34 mouse cellular contexts compared by ENCODE assay signal in genomic region chr10:93595831-93596230, GRCm38 (mm10). TPM values are rescaled to one million over a fixed set of nuclear protein-coding genes. Genes with fewer than 3 reads are reported as not detected.
DNase-seq lines count a peak whose midpoint lies in the region; ATAC-seq and TF ChIP-seq lines count a peak whose summit lies in the region.
"Had no signal": no experiment of that assay in that cellular context is flagged by ENCODE, and none has a peak within 500 bp of the region (broad histone marks: within the 10 kb centered on the region; RNA-seq: fewer than 3 reads in every experiment).

No protein-coding gene starts in this region.

- WGBS in midbrain, embryonic 15.5 days: 75% methylated on average over 4 of the region's 4 CpGs
- 59% methylated on average over 4 of the region's 4 CpGs for WGBS in heart, adult 2 months

- peaks cover 4% of the 10 kb centered on the region; the same call in 1 of the 2 replicates for H3K4me1 ChIP-seq in midbrain, embryonic 15.5 days
- H3K4me1 ChIP-seq in heart, adult 2 months (ENCODE audit: control insufficient read depth, insufficient read depth, low read length): no peaks in the 10 kb centered on the region
- H3K4me1 ChIP-seq: embryonic facial prominence, embryonic 13.5 days; hindbrain, embryonic 15.5 days; limb, embryonic 15.5 days had no signal

- TF ChIP-seq EP300 in heart, adult 2 months (IDR thresholded peaks at IDR 0.05; ENCODE audit: insufficient read depth, low read depth, low read length): no peak

- no peaks in the 10 kb centered on the region for H3K36me3 ChIP-seq in myocyte (ENCODE audit: control insufficient read depth, insufficient read depth)
- no peaks in the 10 kb centered on the region for H3K36me3 ChIP-seq in midbrain, embryonic 15.5 days (replicated peaks)
- no peaks in the 10 kb centered on the region for H3K36me3 ChIP-seq in heart, adult 2 months (ENCODE audit: control insufficient read depth, insufficient read depth, low read length)
- H3K36me3 ChIP-seq: embryonic facial prominence, embryonic 13.5 days; G1E; heart, embryonic 15.5 days; hindbrain, embryonic 15.5 days; limb, embryonic 15.5 days; lung, embryonic 15.5 days; midbrain, embryonic 12.5 days had no signal

- no peak overlapping the region for H3K9ac ChIP-seq in midbrain, embryonic 15.5 days
- no peak overlapping the region for H3K9ac ChIP-seq in heart, adult 2 months (ENCODE audit: low read depth, low read length)
- H3K9ac ChIP-seq: embryonic facial prominence, embryonic 13.5 days; heart, embryonic 15.5 days; hindbrain, embryonic 15.5 days; limb, embryonic 15.5 days; liver, embryonic 14.5 days; lung, embryonic 15.5 days; midbrain, embryonic 12.5 days had no signal

- no peak overlapping the region for H3K27ac ChIP-seq in midbrain, embryonic 15.5 days
- no peak overlapping the region for H3K27ac ChIP-seq in heart, adult 2 months
- H3K27ac ChIP-seq: embryonic facial prominence, embryonic 13.5 days; heart, embryonic 15.5 days; hindbrain, embryonic 15.5 days; limb, embryonic 15.5 days; liver, embryonic 14.5 days; lung, embryonic 15.5 days; midbrain, embryonic 12.5 days had no signal

- peak; percentile 85 for DNase-seq in heart, adult 11 months
- no peak for DNase-seq in heart, postnatal 36 days
- peak; percentile 12 for DNase-seq in ovary, postnatal 36 days (ENCODE audit: low spot score)
- DNase-seq in ovary, postnatal 14 days (ENCODE audit: low spot score): no peak
- peak; percentile 55 for DNase-seq in adrenal gland, adult 8-10 months
- DNase-seq in heart, adult 2 months: no peak
- DNase-seq: cerebellum, adult 8-10 months; cerebellum, postnatal 36 days; embryo, embryonic 11 days; gastrocnemius, postnatal 10 days; kidney, adult 8-10 months; kidney, postnatal 10 days; left cerebral cortex, postnatal 4 days; right cerebral cortex, postnatal 25 days; thymus, postnatal 25 days had no signal

- no peak overlapping the region for H3K4me3 ChIP-seq in myocyte
- H3K4me3 ChIP-seq in midbrain, embryonic 15.5 days: no peak overlapping the region
- H3K4me3 ChIP-seq in heart, adult 2 months: no peak overlapping the region
- H3K4me3 ChIP-seq: embryonic facial prominence, embryonic 13.5 days; erythroblast, embryonic 14.5 days; heart, embryonic 15.5 days; hindbrain, embryonic 15.5 days; limb, embryonic 15.5 days; lung, embryonic 15.5 days; midbrain, embryonic 12.5 days had no signal

- H3ac ChIP-seq in myocyte (ENCODE audit: control insufficient read depth, insufficient read length): no peak overlapping the region

- intact Hi-C loops in heart, postnatal 36 days (cut with DNase I): loop anchor here (10.0 kb wide), 1 partner anchor 519 kb away; no protein-coding TSS in a partner anchor
- intact Hi-C loops in heart, adult 2 months (cut with DNase I): loop anchor here (2.0 kb wide), 1 partner anchor 217 kb away; no protein-coding TSS in a partner anchor

- no peaks in the 10 kb centered on the region for H3K27me3 ChIP-seq in myocyte (ENCODE audit: control insufficient read depth, insufficient read depth, insufficient read length)
- no peaks in the 10 kb centered on the region for H3K27me3 ChIP-seq in midbrain, embryonic 15.5 days (replicated peaks)
- no peaks in the 10 kb centered on the region for H3K27me3 ChIP-seq in heart, adult 2 months (ENCODE audit: control insufficient read depth, insufficient read depth, low read length)
- H3K27me3 ChIP-seq: embryonic facial prominence, embryonic 13.5 days; lung, embryonic 15.5 days had no signal

- no peaks in the 10 kb centered on the region for H3K79me2 ChIP-seq in myocyte (ENCODE audit: control insufficient read depth, insufficient read depth)
- H3K79me2 ChIP-seq in heart, adult 2 months (replicated peaks; ENCODE audit: control insufficient read depth, insufficient read depth, low read length): no peaks in the 10 kb centered on the region

- H3K9me3 ChIP-seq in midbrain, embryonic 15.5 days: no peaks in the 10 kb centered on the region
- H3K9me3 ChIP-seq: embryonic facial prominence, embryonic 13.5 days; G1E; heart, embryonic 15.5 days; hindbrain, embryonic 15.5 days; limb, embryonic 15.5 days; lung, embryonic 15.5 days; midbrain, embryonic 12.5 days had no signal

- ATAC-seq in midbrain, embryonic 15.5 days (replicated peaks): no peak
- ATAC-seq: forebrain, embryonic 14.5 days had no signal

- no peak for TF ChIP-seq CTCF in heart, adult 2 months (IDR thresholded peaks at IDR 0.05)

- no peak for TF ChIP-seq POLR2A in myocyte (IDR thresholded peaks at IDR 0.05; ENCODE audit: insufficient read length, low read depth)
- TF ChIP-seq POLR2A in heart, adult 2 months (IDR thresholded peaks at IDR 0.05; ENCODE audit: insufficient read depth, low read depth, low read length): no peak

- no peak overlapping the region for H3K4me2 ChIP-seq in myocyte (ENCODE audit: low read depth)
- no peak overlapping the region for H3K4me2 ChIP-seq in midbrain, embryonic 15.5 days
- H3K4me2 ChIP-seq: embryonic facial prominence, embryonic 13.5 days; heart, embryonic 15.5 days; hindbrain, embryonic 15.5 days; limb, embryonic 15.5 days; lung, embryonic 15.5 days; midbrain, embryonic 12.5 days had no signal

TF ChIP-seq in myocyte, 11 proteins besides CTCF, POLR2A, EP300 and RAD21:
- no peak for TF ChIP-seq MAX (IDR thresholded peaks at IDR 0.05; ENCODE audit: low read depth)
- no peak for TF ChIP-seq CEBPB (IDR thresholded peaks at IDR 0.05; ENCODE audit: insufficient read depth, poor library complexity, severe bottlenecking)
- TF ChIP-seq MYOD1 (IDR thresholded peaks at IDR 0.05; ENCODE audit: control insufficient read depth in 1 of 3, insufficient read length in 2 of 3, low read depth in 2 of 3): peak in 2 of 3 experiments; percentile 37 to 60
- no peak for TF ChIP-seq POLR2AphosphoS2 (IDR thresholded peaks at IDR 0.05; ENCODE audit: insufficient read length, low read depth)
- peak in 2 of 3 experiments; percentile 26 to 76 for TF ChIP-seq MYOG (IDR thresholded peaks at IDR 0.05; ENCODE audit: control insufficient read depth in 1 of 3, insufficient read depth in 1 of 3, insufficient read length in 2 of 3, low read depth in 2 of 3)

RNA-seq across cellular contexts. Expression of gene Snrpf, which starts 6.3 kb away (rescaled TPM):
- total RNA-seq in heart, postnatal 36 days (2021): 10 to 100 TPM in 1 of 2 experiments, 1 to 10 TPM in 1; 7.4 to 11.5 TPM
- 10 to 100 TPM; 11.0 to 20.5 (median 13.2) TPM for total RNA-seq in adrenal gland, adult 8-10 months (2022)
- 156 TPM for polyA plus RNA-seq in myocyte (2012; fragmentation: generic; extraction: Trizol)
- polyA plus RNA-seq in midbrain, embryonic 15.5 days (2015; fragmentation: Nextera tagmentation; extraction: Ambion mirVana): 59.1 and 60.3 TPM in 2 replicates
- 10 to 100 TPM in 1 of 2 experiments, 1 to 10 TPM in 1; 9.6 to 11.3 TPM for total RNA-seq in heart, adult 2 months (2021)
- 17.7 and 20.5 TPM in 2 replicates for polyA plus RNA-seq in heart, adult 2 months (2012; rRNA removed)

RNA-seq across cellular contexts. Expression of gene Ntn4, which starts 44.6 kb away (rescaled TPM):
- 10 to 100 TPM; 12.5 to 13.7 TPM for total RNA-seq in heart, postnatal 36 days (2021)
- total RNA-seq in adrenal gland, adult 8-10 months (2022): 10 to 100 TPM; 20.1 to 30.3 (median 26.3) TPM
- 3.0 TPM for polyA plus RNA-seq in myocyte (2012; fragmentation: generic; extraction: Trizol)
- 1.2 and 1.8 TPM in 2 replicates for polyA plus RNA-seq in midbrain, embryonic 15.5 days (2015; fragmentation: Nextera tagmentation; extraction: Ambion mirVana)
- total RNA-seq in heart, adult 2 months (2021): 10 to 100 TPM; 14.0 to 14.9 TPM
- polyA plus RNA-seq in heart, adult 2 months (2012; rRNA removed): 7.4 and 11.5 TPM in 2 replicates
- polyA plus RNA-seq: erythroblast, embryonic 14.5 days; G1E had no signal

RNA-seq across cellular contexts. Expression of gene Ccdc38, which starts 55.4 kb away (rescaled TPM):
- not detected for total RNA-seq in heart, postnatal 36 days (2021)
- total RNA-seq in adrenal gland, adult 8-10 months (2022): under 1 TPM in 1 of 4 experiments, not detected in 3; 0.10 TPM
- polyA plus RNA-seq in myocyte (2012; fragmentation: generic; extraction: Trizol): 0.05 TPM
- polyA plus RNA-seq in midbrain, embryonic 15.5 days (2015; fragmentation: Nextera tagmentation; extraction: Ambion mirVana): 0.30 and 0.33 TPM in 2 replicates
- not detected for total RNA-seq in heart, adult 2 months (2021)
- not detected in 2 replicates for polyA plus RNA-seq in heart, adult 2 months (2012; rRNA removed)
- total RNA-seq: heart, adult 8-10 months; hematopoietic stem cell, adult 5-6 weeks; layer of hippocampus, adult 18-20 months; layer of hippocampus, postnatal 14 days; left cerebral cortex, adult 8-10 months; left cerebral cortex, postnatal 4 days had no signal
- polyA plus RNA-seq: erythroblast, embryonic 14.5 days; G1E had no signal

RNA-seq across cellular contexts. Expression of gene Amdhd1, which starts 56.0 kb away (rescaled TPM):
- not detected for total RNA-seq in heart, postnatal 36 days (2021)
- total RNA-seq in adrenal gland, adult 8-10 months (2022): under 1 TPM in 1 of 4 experiments, not detected in 3; 0.12 TPM
- polyA plus RNA-seq in myocyte (2012; fragmentation: generic; extraction: Trizol): 0.14 TPM
- polyA plus RNA-seq in midbrain, embryonic 15.5 days (2015; fragmentation: Nextera tagmentation; extraction: Ambion mirVana): 0.06 and 0.11 TPM in 2 replicates
- not detected for total RNA-seq in heart, adult 2 months (2021)
- polyA plus RNA-seq in heart, adult 2 months (2012; rRNA removed): 0.06 and 0.12 TPM in 2 replicates
- total RNA-seq: G1E; heart, adult 8-10 months; hematopoietic stem cell, adult 5-6 weeks; megakaryocyte, adult 5-6 weeks had no signal
- polyA plus RNA-seq: G1E; midbrain, embryonic 12.5 days; neural tube, embryonic 14.5 days had no signal

Comparison
In these comparisons a context has a peak if more than half of its experiments do, and no peak if none do; other contexts are left out.
1. DNase-seq: peak in heart, adult 11 months (single experiment), ovary, postnatal 36 days (single experiment) and adrenal gland, adult 8-10 months (single experiment); none in heart, postnatal 36 days (0 of 2), ovary, postnatal 14 days (single experiment) and heart, adult 2 months (0 of 2).